Mouse (Mus musculus) cerebellum, adult 9-11 months (tissue): ENCODE data around the gene Ppm1l.
"Not testable (repeated sequence)": the region's sequence is repeated elsewhere in the genome, so short reads cannot be mapped to it uniquely, and the experiment has no call there.

Experiments used
- DNase-seq: peaks from one replicate; pipeline ENCODE4 v3.0.0; 2022

Ppm1l gene

DNA sequence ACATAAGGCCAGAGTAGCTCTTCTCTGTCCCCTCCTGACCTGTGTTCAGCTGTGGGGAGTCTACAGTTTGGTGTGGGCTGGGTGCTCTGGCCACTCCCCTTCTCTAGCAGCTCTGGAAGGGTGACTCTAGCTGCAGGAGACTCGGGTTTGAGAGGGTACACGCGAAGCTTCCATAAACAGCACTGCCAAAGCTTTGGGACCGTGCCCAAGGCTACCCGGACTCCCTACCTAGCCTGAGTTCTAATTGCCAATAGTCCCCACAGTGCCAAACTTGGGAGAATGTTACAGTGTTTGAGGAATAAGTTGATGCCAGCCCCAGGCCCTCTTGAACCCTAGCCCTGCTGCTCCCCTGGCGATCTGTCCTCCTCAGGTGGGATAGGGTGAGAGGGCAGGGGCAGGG is 238.8 kb downstream of the Ppm1l start:
- DNase-seq, result peak; percentile 38

DNA sequence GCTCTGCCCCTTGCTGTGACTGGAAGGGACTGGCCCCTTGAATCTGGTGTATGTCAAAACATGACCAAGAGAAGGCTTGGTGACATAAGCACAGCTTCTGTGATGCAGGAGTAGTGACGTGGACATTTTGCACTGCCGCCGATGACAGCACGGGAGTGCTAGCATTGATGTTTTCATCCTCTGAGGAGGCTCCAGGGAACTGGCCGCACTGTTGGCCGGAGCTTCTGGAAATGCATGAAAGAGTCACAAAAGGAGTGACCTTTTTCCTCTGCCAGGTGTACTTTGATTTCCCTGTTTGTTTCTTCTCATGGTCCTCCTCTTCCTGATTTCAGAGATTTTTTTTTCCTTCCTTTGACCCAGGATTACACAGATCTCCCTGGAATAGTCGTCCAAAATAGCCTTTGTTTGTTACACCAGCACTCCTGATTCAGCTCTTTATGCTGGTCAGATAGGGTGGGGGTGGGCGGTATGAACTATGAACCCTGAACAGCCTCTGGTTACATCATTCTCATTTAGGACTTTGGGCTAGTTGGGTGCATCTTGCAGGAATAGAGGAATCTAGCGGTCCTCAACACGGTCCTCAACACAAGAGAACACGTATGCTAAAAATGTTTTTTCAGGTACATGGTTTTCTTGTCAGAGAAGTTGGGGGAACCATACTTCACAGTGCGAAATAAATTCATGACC is 239.6 kb downstream of the Ppm1l start:
- no peak for DNase-seq

DNA sequence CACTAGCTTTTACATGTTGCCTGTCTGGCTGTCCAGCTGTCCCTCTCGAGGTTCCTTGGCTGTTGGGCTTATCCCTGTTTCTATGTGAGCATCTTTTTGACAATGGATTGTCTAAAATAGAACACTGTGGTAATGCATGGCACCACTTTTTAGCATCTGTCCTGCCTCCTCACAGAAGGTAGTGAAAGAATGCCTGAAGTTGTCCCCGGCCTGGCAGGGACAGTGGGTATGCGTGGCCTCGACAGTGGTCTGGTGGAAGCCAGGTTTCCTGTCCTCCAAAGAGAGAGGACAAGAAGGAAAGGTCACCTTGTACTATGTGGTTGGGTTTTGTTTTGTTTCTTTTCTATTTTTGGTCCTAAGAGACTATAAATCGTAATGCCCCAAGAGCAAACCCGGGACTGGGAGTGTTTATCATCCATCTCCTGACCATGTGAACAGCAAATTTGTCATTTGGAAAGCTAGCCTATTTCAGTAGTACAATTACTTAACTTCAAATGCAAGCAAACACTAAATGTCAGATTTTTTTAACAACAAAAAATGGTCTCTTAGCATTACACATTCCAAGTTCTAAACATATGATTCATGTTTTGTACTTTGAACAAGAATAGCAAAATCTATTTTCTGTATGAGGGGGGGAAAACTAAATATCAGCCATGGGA is 242.8 kb downstream of the Ppm1l start:
- no peak for DNase-seq

DNA sequence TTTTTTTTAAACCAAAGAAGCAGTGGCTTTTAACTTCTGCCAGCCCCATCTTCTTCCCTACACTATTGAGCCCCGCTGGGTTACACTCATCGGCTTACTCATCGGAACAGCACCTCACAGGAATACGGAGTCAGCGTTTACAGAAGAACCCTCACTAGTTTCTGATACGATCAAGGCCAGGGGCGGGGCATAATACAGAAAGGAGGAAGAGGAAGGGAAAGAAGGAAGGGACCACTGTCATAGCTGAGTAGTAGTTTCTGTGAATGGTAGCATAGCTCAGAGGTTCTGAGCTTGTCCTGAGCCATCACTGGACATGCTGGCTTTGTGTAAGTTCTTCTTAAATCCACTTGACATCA is 243.3 kb downstream of the Ppm1l start:
- no peak for DNase-seq

DNA sequence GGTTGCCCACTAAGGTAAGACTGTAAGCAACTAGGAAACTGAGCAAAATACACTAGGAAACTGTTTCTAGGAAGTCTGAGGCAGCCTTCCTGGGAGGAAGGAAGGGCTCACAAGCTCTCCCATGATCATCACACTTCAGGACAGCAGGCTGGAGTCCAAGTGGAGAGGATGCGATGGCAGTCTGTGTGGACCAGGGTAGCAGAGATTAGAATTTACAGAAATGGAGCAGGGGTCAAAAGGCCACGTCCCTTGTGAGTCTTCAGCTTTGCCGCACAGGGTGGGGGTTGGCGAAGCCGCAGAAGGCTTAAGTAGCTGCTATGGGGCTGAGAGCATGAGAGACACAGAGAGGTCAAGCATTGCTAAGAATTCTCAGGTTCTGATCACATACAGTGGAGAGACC is 245.0 kb downstream of the Ppm1l start:
- no peak for DNase-seq

DNA sequence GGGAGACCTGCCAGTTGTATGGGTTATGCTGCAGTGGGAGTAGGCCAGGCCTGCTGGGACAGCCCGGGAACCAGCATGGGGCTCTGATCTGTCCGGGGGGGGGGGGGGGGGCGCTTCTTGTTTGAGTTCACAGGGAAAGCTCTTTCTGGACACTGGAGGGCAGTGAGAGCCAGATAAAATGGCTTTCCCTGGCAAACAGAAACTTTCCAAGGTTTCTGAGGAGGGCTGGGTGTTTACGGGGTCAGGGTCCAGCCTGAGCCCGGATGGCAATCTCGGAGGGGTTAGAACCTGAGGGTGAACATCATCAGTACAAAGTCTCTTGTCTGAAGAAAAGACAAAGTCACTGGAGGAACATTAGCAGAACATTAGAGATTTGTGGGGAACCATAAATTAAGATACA is 246.7 kb downstream of the Ppm1l start:
- no peak for DNase-seq

DNA sequence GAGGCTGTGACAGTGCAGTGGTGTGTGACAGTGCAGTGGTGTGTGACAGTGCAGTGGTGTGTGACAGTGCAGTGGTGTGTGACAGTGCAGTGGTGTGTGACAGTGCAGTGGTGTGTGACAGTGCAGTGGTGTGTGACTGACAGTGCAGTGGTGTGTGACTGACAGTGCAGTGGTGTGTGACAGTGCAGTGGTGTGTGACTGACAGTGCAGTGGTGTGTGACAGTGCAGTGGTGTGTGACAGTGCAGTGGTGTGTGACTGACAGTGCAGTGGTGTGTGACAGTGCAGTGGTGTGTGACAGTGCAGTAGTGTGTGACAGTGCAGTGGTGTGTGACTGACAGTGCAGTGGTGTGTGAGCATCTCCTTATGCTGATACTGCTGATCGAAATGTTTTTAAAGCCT is 248.9 kb downstream of the Ppm1l start:
- not testable (repeated sequence) for DNase-seq

DNA sequence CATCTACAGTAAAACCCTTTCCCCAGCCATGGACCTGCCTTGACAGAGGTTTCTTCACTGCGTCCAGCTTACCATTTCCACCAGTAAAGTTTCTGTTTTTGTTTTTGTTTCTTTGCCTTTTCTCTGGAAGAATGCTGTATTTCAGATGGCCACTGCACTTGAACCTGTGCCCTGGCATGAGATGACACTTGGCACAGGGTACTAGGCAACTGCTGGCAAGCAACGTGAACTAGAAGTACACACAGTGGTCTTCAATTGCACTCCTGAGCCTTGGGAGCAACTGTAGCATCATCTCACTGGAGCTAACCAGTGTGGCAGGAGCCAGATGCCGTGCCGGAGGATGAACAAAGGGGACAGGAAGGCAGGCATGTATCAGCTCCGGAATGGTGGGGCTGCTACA is 255.9 kb downstream of the Ppm1l start:
- no peak for DNase-seq

DNA sequence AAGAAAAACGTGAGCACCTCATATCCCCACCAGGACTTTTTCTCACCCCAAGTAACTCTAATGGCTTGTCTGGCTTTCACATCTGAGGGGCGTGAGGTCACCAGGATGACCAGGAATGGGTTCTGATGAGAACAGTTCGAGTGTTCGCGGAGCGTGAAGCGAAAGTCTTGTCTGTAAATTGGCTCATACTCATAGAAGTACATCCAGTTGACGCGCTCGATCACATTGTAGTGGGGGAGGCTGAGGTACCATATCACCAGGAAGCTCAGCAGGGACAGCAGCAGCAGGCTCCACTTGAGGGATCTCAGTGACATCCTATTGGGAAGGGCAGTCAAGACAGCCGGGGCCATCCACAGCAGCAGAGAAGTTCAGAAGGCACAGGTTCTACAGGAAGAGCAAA is 258.9 kb downstream of the Ppm1l start:
- DNase-seq, result no peak

DNA sequence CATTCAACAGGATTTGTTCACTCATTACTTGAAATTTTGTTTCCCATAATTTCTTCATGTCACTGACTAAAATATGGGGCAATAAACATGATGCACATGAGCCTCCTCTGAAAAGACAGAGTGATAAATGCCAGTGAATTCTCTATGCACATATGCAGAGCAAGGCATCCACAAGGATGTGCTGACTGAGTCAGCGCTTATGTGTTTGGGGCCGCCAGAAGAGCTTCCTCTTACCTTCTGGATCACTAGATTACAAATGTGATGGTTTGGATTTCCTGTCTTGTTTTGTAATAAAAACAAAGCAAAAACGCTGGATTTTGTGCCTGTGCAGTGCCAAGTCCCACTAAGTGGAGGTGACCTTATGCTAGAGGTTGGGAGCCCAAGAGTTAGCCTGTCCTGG is 260.1 kb downstream of the Ppm1l start:
- DNase-seq, result no peak

DNA sequence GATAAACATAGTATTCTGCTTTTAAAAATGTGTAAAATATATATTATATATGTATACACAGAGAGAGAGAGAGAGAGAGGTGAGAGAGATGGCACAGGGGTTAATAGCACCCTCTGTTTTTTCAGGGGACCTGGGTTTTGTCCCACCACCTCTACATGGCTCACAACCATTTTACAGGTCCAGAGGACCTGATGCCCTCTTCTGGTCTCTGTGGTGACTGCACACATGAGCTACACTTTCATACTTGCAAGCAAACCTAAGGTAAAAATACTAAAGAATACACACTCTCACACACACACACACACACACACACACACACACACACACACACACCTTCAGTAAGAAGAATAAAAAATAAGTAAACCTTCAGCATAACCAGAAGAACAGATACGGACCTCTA is 262.1 kb downstream of the Ppm1l start:
- no peak for DNase-seq

DNA sequence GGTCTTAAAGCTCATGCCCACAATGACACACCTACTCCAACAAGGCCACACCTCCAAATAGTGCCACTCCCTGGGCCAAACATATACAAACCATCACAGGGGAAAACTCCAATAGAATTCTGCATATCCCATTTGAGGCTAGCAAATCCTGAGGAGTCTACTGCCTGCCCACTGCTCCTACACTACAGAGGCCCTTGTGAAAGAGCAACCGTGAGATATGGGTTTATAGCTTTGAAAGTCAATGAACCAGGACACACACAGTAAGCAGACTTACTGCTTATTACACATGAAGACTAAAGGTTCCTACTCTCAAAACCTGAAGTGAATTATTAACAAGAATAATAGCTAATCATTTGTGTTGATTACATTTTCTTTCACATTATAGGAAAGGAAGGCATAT is 267.1 kb downstream of the Ppm1l start:
- DNase-seq, result no peak

DNA sequence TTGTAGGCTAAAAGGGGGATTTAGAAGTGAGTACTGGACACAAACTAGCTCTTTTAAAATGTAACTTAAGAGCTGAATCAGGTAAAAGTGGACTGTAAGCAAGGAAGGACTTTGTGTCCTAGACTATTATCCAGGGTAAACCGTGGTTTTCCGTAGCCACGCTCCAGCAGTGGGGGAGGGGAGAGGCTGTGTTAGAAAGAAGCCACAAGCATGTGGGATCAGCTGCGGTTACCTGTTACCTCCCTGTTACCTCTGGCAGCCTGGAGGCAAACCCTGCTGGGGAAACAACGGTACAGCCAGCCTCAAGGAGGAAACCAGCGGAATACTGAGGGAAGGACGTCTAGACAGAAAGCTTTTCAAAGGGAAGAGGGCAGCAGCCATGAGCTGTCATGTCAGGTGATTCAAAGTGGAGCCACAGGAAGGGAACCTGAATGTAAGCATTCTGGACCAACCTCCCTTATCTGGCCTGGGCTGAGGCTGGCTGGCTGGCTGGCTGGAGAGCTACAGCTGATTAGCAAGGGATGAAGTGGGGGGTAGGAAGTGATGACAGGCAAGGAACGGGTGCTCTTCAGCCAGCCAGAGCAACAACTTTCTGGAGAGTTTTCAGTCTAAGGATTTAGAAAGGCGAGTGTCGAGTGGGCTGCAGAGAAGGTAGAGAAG is 271.6 kb downstream of the Ppm1l start:
- DNase-seq, result no peak

DNA sequence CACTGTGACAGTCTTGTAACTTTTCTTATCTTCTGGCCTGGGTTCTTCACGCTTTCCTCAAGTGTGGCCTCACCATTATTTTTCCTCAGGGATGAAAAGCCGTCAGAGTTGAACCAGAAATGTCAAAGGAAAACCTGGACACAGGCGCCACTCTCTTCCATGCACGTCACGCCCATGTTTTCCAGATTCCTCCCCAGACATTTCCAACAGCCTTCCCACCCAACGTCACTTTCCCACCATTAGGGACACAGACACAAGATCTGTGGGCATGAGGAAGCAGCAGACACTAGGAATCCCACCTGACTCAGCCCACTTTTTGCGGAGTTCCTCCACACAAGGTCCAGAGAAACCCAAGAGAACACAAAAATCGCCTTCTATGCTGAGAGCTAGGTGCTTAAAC is 276.8 kb downstream of the Ppm1l start:
- no peak for DNase-seq

DNA sequence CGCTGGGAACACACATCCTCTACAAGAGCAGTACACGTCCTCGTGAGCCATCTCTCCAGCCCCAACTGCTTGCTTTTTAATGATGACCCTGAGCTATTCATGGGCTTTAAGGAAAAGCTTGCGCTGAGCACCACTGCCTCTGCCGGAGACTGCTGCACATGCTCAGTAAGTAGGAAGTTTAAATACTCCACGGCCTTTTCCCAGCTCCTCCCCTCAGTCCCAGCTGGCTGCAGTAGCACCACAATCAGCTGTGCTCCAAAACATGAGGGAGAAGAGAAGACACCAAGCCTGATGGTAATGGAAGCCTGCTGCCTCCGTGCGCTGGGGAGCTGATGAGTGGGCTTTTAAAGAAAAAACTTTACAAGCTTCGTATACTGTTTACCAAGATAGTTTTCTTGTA is 277.4 kb downstream of the Ppm1l start:
- DNase-seq, result no peak

DNA sequence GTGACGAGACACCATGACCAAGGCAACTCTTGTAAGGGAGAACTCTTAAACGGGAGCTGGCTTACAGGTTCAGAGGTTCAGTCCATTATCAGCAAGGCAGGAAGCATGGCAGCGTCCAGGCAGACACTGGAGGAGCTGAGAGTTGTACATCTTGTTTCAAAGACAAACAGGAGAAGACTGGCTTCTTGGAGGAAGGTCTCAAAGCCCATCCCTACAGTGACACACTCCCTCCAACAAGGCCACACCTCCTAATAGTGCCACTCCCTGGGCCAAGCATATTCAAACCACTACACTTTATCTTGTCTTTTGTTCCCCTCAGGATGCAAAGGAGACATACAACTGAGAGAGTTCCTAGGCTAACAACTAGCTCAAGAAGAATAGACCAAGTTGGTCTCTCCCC is 279.5 kb downstream of the Ppm1l start:
- no peak for DNase-seq

DNA sequence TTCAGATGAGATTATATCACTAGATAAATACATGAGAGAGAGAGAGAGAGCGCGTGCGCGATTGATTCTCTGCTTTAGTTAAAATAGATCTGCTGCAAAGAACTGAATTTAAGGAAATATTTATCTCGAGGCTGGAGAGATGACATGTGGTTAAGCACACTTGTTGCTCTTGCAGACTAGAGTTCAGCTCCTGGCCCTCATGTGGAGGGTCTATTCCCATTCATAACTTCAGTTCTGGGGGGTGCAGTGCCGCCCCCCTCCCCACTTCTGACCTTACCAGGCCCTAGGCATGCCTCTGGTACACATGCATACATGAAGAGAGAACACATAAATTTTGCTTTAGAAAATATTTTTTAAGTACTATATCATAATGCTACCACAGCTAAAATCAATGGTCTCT is 280.6 kb downstream of the Ppm1l start:
- no peak for DNase-seq

DNA sequence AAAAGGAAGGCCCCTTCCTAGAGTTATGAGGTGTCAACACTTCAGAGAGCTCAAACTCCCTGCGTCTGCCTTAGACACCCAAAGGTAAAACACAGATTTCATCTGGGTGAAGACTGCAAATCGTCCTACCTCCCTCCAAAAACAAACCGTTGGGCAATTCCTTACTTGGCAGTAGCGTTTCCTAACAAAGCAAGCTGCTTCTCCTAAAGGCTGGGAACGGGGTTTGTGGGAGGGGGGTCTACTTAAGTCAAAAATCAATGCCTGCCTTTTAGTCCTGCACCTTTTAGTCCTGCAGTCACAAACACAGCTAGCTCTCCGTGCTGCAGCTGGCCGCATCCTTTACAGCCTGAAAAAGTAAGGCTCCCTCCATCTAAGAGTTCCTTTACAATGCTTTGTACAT is 281.2 kb downstream of the Ppm1l start:
- no peak for DNase-seq

DNA sequence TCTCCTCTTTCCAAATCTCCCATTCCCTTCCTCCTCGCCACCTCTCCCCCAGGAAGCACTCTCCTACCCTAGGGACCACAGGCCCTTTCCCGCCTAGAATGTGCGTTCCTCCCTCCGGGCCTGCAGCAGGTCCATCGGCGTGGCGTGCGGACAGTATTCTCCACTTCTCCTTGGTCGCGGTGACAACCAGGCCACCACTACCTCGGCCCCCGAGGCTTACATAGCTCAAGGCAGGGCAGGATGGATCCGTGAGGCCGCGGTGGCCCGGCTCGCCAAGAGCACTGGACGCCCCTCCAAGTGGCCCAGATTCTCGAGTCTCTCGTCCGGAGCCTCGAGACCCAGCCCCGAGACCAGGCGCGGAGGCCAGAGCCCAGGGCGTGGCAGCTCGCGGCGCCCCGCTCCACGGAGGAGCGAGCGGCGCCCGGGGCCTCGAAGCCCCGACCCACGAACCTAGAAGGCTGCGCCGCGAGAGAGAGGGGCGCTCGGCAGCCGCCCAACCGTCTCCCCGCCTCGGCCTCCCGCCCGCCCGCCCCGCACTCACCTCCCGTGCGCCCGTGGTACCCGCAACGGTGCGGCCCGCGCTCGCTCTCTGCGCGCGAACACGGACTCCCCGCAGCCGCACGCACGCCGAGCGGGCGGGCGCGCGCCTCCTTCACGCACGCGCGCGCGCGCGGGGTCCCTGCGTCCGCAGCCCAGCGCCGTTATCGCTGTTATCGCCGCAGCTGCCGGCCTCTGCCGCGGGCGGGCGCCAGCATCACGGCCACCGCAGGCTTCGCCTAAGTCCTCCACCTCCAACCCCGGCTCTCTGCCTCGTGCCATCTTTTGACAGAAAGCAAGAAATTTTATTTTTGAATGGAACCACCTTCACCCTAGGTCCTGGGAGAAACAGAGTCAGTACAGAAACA is 281.9 kb downstream of the Ppm1l start, which contains the start of gene B3galnt1:
TSS of gene B3galnt1 (minus strand) at position 700 of the 905 bp plus-strand sequence.
- DNase-seq, result peak; percentile 64

DNA sequence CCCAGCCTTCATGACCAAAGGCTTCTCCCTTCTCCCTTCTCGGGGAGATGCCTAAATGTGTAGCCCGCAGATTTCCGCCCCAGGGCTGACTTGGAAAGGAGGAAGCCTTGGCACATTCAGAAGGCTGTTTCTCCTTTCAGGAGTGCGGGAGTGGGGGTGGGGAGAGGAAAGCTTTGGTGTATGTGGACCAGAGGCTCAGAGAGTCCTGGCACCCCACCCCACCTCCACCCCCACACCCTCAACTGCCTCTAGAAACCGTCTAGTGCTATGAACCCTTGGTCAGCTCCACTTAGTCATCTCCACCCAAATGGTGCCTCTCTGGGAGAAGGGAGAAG is 282.5 kb downstream of the Ppm1l start:
- DNase-seq, result peak; percentile 44

DNA sequence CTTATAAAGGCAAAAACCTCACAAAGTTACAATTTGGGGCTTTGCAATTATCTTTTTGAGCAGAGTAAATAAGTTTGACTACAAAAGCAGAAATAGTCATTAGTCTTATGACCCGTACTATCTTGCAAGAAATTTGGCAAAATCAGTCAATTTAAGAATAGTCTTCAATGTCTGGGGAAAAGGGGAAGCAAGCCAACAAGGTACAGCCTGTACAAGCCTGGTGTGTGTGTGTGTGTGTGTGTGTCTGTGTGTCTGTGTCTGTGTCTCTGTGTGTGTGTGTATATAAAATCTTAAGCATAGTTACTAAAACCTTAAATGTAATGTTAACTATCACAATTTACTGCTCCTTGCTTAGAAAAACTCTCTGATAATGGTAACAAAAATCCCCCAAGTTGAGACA is 290.3 kb downstream of the Ppm1l start:
- no peak for DNase-seq

DNA sequence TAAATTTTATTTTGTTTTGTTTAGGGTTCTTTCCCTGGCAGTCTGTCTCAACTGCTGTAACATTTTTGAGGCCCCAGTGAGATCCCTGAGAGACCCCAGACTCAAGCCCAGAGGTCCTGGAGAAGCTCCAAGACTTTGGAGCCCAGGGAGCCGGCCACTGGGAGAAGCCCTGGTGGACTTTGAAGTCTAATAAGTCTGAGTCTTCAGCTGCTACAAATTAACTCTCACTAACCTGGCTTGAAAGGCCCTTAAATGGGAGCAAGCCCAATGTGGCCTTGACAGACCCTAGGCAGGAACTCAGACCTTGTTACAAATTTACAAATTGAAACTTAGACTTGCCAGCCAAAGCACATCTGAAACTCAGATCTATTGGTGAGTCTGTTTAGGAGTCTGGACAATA is 290.8 kb downstream of the Ppm1l start:
- DNase-seq, result no peak

DNA sequence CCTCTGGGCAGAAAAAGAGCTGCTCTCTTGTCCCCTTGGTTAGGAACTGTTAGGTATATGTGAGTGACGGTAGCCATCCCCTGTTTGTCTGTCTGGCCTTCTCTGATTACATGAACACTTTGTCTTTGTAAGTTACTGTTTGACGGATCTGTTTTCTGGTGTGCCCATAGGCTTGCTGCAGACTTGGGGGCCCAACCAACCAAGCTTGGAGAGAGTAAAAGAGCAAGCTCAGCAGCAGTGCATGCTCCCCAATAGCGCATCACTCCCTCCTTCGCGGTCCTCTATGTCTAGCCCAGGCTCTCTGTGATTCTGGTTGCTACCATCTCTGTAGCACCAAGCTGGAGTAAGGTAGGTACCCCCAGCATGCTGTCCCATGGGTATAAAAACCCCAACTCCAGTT is 291.2 kb downstream of the Ppm1l start:
- no peak for DNase-seq
